Mouse (Mus musculus) effector memory CD4-positive, alpha-beta T cell, adult 7 months (primary cell): Measurements from ENCODE around the gene Grsf1. TPM values are rescaled to one million over a fixed set of nuclear protein-coding genes. Genes with fewer than 3 reads are reported as not detected.

Experiments used
- polyA plus RNA-seq: library from polyadenylated mRNA; unstranded; fragments of 100-300 nt; shearing (Covaris generic); gene quantifications from one replicate; pipeline ENCODE4 v1.2.1, GENCODE M21; 2017

Gene Grsf1
- polyA plus RNA-seq, result 30.7 TPM

DNA sequence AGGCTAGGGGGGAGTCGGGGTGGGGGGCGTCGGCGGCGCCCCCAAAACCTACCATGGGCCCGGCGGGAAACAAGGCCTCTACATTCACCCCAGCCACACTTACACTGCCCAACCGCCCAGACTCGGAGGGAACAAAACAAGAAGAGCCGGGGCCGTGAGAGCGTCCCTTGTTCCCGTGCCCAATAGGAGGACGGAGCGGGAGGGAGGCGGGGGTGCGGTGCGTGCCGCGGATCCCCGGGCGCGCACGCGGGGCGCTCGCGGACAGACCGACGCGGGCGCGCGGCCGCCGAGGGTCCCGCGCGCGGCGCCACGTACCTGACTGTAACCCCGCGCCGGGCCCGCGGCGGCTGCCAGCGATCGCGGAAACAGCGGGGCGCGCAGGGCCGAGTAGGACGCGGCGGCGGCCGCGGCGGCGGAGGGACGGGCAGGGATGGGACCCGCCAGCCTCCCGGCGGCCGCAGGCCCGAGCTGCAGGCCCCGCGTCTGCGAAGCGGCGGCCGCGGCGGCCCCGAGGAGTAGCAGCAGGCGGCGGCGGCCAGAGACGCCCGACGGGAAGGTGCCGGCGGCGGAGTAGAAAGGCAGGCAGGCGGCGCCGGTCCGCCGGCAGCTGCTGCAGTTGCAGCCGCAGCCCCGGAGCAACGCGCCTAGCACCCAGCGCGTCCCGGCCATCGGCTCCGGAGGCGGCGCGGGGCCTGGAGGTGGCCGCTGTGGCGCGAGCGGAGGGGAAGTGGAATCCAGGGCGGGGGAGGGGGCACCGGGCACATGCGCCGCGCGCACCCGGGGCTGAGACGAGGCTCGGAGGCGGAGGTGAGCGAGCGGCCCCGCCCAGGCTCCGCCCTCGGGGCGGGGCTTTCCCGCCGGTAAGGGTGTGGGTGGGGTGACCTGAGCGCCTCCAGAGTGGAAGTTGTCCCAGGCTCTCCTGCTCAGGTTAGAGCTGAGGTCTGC is at the start of gene Grsf1:
Gene Grsf1 (minus strand): TSS at position 729 of the 945 bp plus-strand sequence.

DNA sequence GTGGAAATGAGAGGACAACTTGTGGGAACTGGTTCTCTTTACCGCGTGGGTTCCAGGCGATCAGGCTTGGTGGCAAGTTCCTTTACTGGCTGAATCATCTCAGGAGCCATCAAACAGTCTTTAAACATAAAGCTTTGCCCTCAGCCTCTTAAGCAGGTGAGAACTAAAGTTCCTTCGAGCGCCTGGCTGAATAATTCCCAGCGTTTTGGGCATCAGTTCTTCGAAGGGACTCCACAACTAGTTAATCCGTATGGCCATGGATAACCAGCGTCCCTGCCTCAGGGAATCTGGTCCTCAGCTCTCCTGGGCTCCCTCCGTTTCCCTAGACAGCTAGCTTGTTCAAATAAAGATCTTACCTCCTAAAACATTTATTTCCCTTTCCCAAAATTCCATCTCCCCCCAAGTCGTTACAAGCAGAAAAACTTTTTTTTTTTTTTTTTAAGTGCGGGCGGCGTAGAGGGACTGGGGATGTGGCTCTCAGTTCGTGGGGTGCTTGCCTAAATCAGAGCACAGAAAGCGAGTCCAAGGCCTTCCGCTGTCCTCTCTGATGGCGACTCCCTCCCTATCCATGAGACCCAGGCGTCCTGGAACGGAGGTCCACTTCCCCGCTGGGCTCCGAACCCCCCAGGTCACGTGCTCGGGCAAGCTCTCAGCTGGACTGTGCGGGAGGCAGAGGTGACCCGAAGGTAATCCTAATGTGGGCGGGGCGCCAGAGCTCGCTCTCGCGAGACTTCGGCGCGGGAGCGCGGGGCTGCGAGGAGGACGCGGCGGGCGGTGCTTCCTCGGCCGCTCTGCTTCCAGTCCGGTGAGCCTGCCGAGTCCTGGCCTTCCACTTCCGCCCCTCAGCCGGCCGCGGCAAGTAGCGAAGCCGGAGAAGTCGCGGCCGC is 44.4 kb upstream of the Grsf1 start, which contains the start of gene Mob1b:
Gene Mob1b (plus strand): TSS at position 740 of the 887 bp plus-strand sequence.

Other genes with a start within 250 kb of the Grsf1 start
- not detected for gene Ambn, start 220.2 kb downstream of the Grsf1 start, polyA plus RNA-seq
- not detected for gene Enam, start 188.2 kb downstream of the Grsf1 start, polyA plus RNA-seq
- gene Jchain, start 148.3 kb downstream of the Grsf1 start, polyA plus RNA-seq, result 0.32 TPM
- 74.7 TPM for gene Utp3, start 121.7 kb downstream of the Grsf1 start, polyA plus RNA-seq
- gene Rufy3, start 111.1 kb downstream of the Grsf1 start, polyA plus RNA-seq, result 6.4 TPM
- gene Mob1b, start 44.7 kb upstream of the Grsf1 start, polyA plus RNA-seq, result 11.7 TPM
- 29.2 TPM for gene Dck, start 88.8 kb upstream of the Grsf1 start, polyA plus RNA-seq
- gene Slc4a4, start 210.6 kb upstream of the Grsf1 start, polyA plus RNA-seq, result not detected